Mouse (Mus musculus): ENCODE measurements around the gene Ckap2l. TPM values are rescaled to one million over a fixed set of nuclear protein-coding genes. Genes with fewer than 3 reads are reported as not detected.
A peak's percentile ranks its signal among the peaks of the same experiment; 100 is the strongest.

Ckap2l gene
- polyA plus RNA-seq (2015; fragmentation: Nextera tagmentation; extraction: Ambion mirVana) = 12.3 and 13.2 TPM in 2 replicates

GRCm38 (mm10) chr2:129296671-129297588 lies at the start of gene Ckap2l:
Ckap2l (minus strand) TSS chr2:129297212.
- peak; percentile 80 for TF ChIP-seq EP300 (IDR thresholded peaks at IDR 0.05; ENCODE audit: low read depth)
- 0 out of 2 replicates have a peak, but pooled peaks have one; percentile 5 for TF ChIP-seq CTCF (IDR thresholded peaks at IDR 0.05; ENCODE audit: low read depth)
- ATAC-seq (peak; percentile 99), DNase-seq (peak; percentile 97)
- Histone ChIP-seq H3K9ac (replicated peaks) (peak within 1 kb of the TSS; percentile 85), H3K27ac (ENCODE audit: low read depth) (peak within 1 kb of the TSS; percentile 93), H3K4me2 (ENCODE audit: low read depth, low read length) (peak within 1 kb of the TSS; percentile 89), H3K9me3 (ENCODE audit: low read length) (no peaks in the 10 kb centered on the region), H3K27me3 (ENCODE audit: insufficient read depth, low read length) (0 out of 2 replicates have a peak, but pooled peaks cover 3% of the 10 kb centered on the region), H3K4me3 (ENCODE audit: low read depth, low read length) (peak within 1 kb of the TSS; percentile 80), H3K4me1 (ENCODE audit: insufficient read depth) (peaks cover 11% of the 10 kb centered on the region), H3K36me3 (replicated peaks; ENCODE audit: insufficient read depth, low read length) (peaks cover 8% of the 10 kb centered on the region; the same call in 1 of the 2 replicates)
- under 1% methylated on average over 50 of the region's 50 CpGs for WGBS (ENCODE audit: insufficient replicate concordance)

- Histone ChIP-seq H3K9me3 (ENCODE audit: low read length) (peaks cover 5% of the 10 kb centered on the region), H3K9ac (replicated peaks) (no peak overlapping the region), H3K27ac (ENCODE audit: low read depth) (0 out of 2 replicates have a peak overlapping the region, but pooled peaks have one; percentile 44), H3K36me3 (replicated peaks; ENCODE audit: insufficient read depth, low read length) (no peaks in the 10 kb centered on the region), H3K27me3 (ENCODE audit: insufficient read depth, low read length) (no peaks in the 10 kb centered on the region), H3K4me1 (ENCODE audit: insufficient read depth) (peaks cover 6% of the 10 kb centered on the region), H3K4me2 (ENCODE audit: low read depth, low read length) (no peak overlapping the region), H3K4me3 (ENCODE audit: low read depth, low read length) (no peak overlapping the region)
- DNase-seq (peak; percentile 34), ATAC-seq (peak; percentile 83)
- TF ChIP-seq EP300 (IDR thresholded peaks at IDR 0.05; ENCODE audit: low read depth) (no peak), CTCF (IDR thresholded peaks at IDR 0.05; ENCODE audit: low read depth) (no peak)
- 47% methylated on average over 6 of the region's 6 CpGs for WGBS (ENCODE audit: insufficient replicate concordance)
These were observed 41.2 kb upstream of the Ckap2l start for GRCm38 (mm10) chr2:129338138-129338621.

- TF ChIP-seq EP300 (IDR thresholded peaks at IDR 0.05; ENCODE audit: low read depth) (no peak), CTCF (IDR thresholded peaks at IDR 0.05; ENCODE audit: low read depth) (no peak)
- no peaks in the 10 kb centered on the region for H3K36me3 ChIP-seq (replicated peaks; ENCODE audit: insufficient read depth, low read length)
- peaks cover 9% of the 10 kb centered on the region for H3K4me1 ChIP-seq (ENCODE audit: insufficient read depth)
- WGBS (ENCODE audit: insufficient replicate concordance) = 51% methylated on average over 4 of the region's 4 CpGs
- H3K9me3 ChIP-seq (ENCODE audit: low read length) = no peaks in the 10 kb centered on the region
- no peak overlapping the region for H3K9ac ChIP-seq (replicated peaks)
- H3K27ac ChIP-seq (ENCODE audit: low read depth) = no peak overlapping the region
- H3K4me2 ChIP-seq (ENCODE audit: low read depth, low read length) = no peak overlapping the region
- no peak overlapping the region for H3K4me3 ChIP-seq (ENCODE audit: low read depth, low read length)
- DNase-seq = peak; percentile 8
- no peaks in the 10 kb centered on the region for H3K27me3 ChIP-seq (ENCODE audit: insufficient read depth, low read length)
- no peak for ATAC-seq
These were observed 36.5 kb upstream of the Ckap2l start for GRCm38 (mm10) chr2:129333471-129333870.

DNA sequence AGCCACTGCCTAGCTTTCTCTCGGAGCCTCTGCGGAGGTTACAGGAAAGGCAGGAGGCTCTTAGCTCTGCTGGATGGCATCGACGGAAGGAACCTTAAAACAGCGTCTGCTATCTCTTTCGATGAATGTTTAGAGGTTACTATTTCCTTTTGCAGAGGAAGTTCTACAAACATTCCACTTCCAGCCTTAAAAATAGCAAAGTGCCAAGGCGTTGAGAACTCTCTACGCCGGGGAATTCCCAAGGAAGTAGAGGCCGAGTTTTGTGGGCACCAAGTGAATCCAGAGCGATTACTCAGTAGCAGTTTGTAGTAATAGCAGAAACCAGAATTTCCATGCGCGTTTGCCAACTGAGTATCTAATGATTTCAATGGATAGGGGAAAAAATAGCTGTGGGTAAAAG lies 33.5 kb upstream of the Ckap2l start:
- 26% methylated on average over 13 of the region's 13 CpGs for WGBS (ENCODE audit: insufficient replicate concordance)

GRCm38 (mm10) chr2:129330024-129330423 lies 33.0 kb upstream of the Ckap2l start:
- Histone ChIP-seq H3K4me2 (ENCODE audit: low read depth, low read length) (no peak overlapping the region), H3K36me3 (replicated peaks; ENCODE audit: insufficient read depth, low read length) (no peaks in the 10 kb centered on the region), H3K27me3 (ENCODE audit: insufficient read depth, low read length) (no peaks in the 10 kb centered on the region), H3K9ac (replicated peaks) (no peak overlapping the region), H3K4me1 (ENCODE audit: insufficient read depth) (peaks cover 3% of the 10 kb centered on the region; the same call in 1 of the 2 replicates), H3K4me3 (ENCODE audit: low read depth, low read length) (no peak overlapping the region), H3K27ac (ENCODE audit: low read depth) (peak overlapping the region; percentile 55; the same call in 1 of the 2 replicates), H3K9me3 (ENCODE audit: low read length) (peaks cover 4% of the 10 kb centered on the region)
- ATAC-seq (no peak), DNase-seq (no peak)
- WGBS (ENCODE audit: insufficient replicate concordance) = 49% methylated on average over 7 of the region's 7 CpGs
- no peak for TF ChIP-seq EP300 (IDR thresholded peaks at IDR 0.05; ENCODE audit: low read depth)
- no peak for TF ChIP-seq CTCF (IDR thresholded peaks at IDR 0.05; ENCODE audit: low read depth)

More for the DNA sequence above, 33.5 kb upstream of the Ckap2l start:
- no peak overlapping the region for H3K4me2 ChIP-seq (ENCODE audit: low read depth, low read length)
- H3K9me3 ChIP-seq (ENCODE audit: low read length) = peaks cover 1% of the 10 kb centered on the region
- TF ChIP-seq CTCF (IDR thresholded peaks at IDR 0.05; ENCODE audit: low read depth) (no peak), EP300 (IDR thresholded peaks at IDR 0.05; ENCODE audit: low read depth) (no peak; the same call in none of the 2 replicates)
- no peaks in the 10 kb centered on the region for H3K27me3 ChIP-seq (ENCODE audit: insufficient read depth, low read length)
- no peak for DNase-seq
- H3K9ac ChIP-seq (replicated peaks) = no peak overlapping the region
- no peaks in the 10 kb centered on the region for H3K36me3 ChIP-seq (replicated peaks; ENCODE audit: insufficient read depth, low read length)
- no peak for ATAC-seq
- no peak overlapping the region for H3K4me3 ChIP-seq (ENCODE audit: low read depth, low read length)
- H3K27ac ChIP-seq (ENCODE audit: low read depth) = peak overlapping the region; percentile 55; the same call in 1 of the 2 replicates
- H3K4me1 ChIP-seq (ENCODE audit: insufficient read depth) = peaks cover 3% of the 10 kb centered on the region; the same call in 1 of the 2 replicates

DNA sequence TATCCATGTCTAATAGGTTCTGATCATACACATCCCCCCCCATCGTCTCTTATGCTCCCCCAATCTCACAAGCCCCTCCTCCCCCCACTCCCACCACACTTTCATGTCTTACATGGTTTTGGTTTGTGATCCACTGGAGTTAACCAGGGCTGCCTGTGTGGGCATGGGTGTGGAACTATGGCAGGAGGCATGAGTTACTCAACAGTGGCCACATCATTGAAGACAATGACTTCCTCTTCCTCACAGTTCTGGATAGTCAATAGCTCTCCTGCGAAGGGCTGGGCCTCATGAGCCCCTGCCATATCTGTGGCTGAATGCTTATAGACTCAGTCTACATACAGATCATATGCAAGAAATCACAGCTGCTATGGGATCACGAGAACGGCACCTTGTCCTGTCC lies 31.2 kb upstream of the Ckap2l start:
- DNase-seq (no peak), ATAC-seq (no peak)
- Histone ChIP-seq H3K4me3 (ENCODE audit: low read depth, low read length) (no peak overlapping the region), H3K36me3 (replicated peaks; ENCODE audit: insufficient read depth, low read length) (no peaks in the 10 kb centered on the region), H3K27me3 (ENCODE audit: insufficient read depth, low read length) (no peaks in the 10 kb centered on the region), H3K9me3 (ENCODE audit: low read length) (peaks cover 4% of the 10 kb centered on the region), H3K27ac (ENCODE audit: low read depth) (no peak overlapping the region), H3K4me2 (ENCODE audit: low read depth, low read length) (no peak overlapping the region), H3K4me1 (ENCODE audit: insufficient read depth) (peaks cover 3% of the 10 kb centered on the region; the same call in 1 of the 2 replicates), H3K9ac (replicated peaks) (no peak overlapping the region)
- no peak for TF ChIP-seq EP300 (IDR thresholded peaks at IDR 0.05; ENCODE audit: low read depth)
- no peak for TF ChIP-seq CTCF (IDR thresholded peaks at IDR 0.05; ENCODE audit: low read depth)
- 74% methylated on average over 4 of the region's 4 CpGs for WGBS (ENCODE audit: insufficient replicate concordance)

Measured in liver, postnatal 0 days (tissue).